Mouse (Mus musculus): ENCODE data around the gene Calcoco1. TPM values are rescaled to one million over a fixed set of nuclear protein-coding genes. Genes with fewer than 3 reads are reported as not detected.

The Calcoco1 gene
- total RNA-seq, 1 experiment, result 25.0 TPM

GRCm38 (mm10) chr15:102746488-102747285 is 24.7 kb upstream of the Calcoco1 start:
- H3K27ac ChIP-seq (ENCODE audit: insufficient read depth, low read depth, low read length, poor library complexity, severe bottlenecking), result no peak overlapping the region
- no peak for DNase-seq (ENCODE audit: low read depth, low spot score)
- TF ChIP-seq MAFK (IDR thresholded peaks at IDR 0.05; ENCODE audit: insufficient read depth, low read depth, low read length) (no peak), ZC3H11A (IDR thresholded peaks at IDR 0.05; ENCODE audit: borderline replicate concordance, low read depth, low read length) (no peak), CHD2 (IDR thresholded peaks at IDR 0.05; ENCODE audit: low read depth, low read length) (no peak), HCFC1 (IDR thresholded peaks at IDR 0.05; ENCODE audit: borderline replicate concordance, insufficient read depth, low read length) (no peak), ZNF384 (IDR thresholded peaks at IDR 0.05; ENCODE audit: low read depth, low read length) (no peak)
- H3K4me3 ChIP-seq (ENCODE audit: insufficient read depth in 1 of 2, low read depth in 1 of 2, low read length in 2 of 2, poor library complexity in 1 of 2, severe bottlenecking in 1 of 2), result peak overlapping the region; percentile 58 to 62
- no peaks in the 10 kb centered on the region for H3K9me3 ChIP-seq (ENCODE audit: control insufficient read depth, insufficient read depth, low read depth, low read length)
- H3K9ac ChIP-seq (ENCODE audit: insufficient read depth, low read depth, low read length, poor library complexity, severe bottlenecking), result peak overlapping the region; percentile 60
- no peaks in the 10 kb centered on the region for H3K36me3 ChIP-seq (ENCODE audit: control insufficient read depth, insufficient read depth, low read length, poor library complexity, severe bottlenecking)
- peaks cover 0 to 3% of the 10 kb centered on the region in 2 experiments; a peak in 2 of 4 replicates for H3K4me1 ChIP-seq (ENCODE audit: control insufficient read depth in 2 of 2, insufficient read depth in 2 of 2, low read length in 2 of 2, poor library complexity in 1 of 2)
- in situ Hi-C loops (cut with MboI; ENCODE audit: low sequenced_read_pairs in 2 of 2, unreplicated experiment in 2 of 2), result no loop called here

GRCm38 (mm10) chr15:102746126-102746487 is 24.1 kb upstream of the Calcoco1 start:
- Histone ChIP-seq H3K4me1 (ENCODE audit: control insufficient read depth in 2 of 2, insufficient read depth in 2 of 2, low read length in 2 of 2, poor library complexity in 1 of 2) (peaks cover 0 to 3% of the 10 kb centered on the region in 2 experiments; a peak in 2 of 4 replicates), H3K9ac (ENCODE audit: insufficient read depth, low read depth, low read length, poor library complexity, severe bottlenecking) (peak overlapping the region; percentile 60; the same call in 1 of the 2 replicates), H3K36me3 (ENCODE audit: control insufficient read depth, insufficient read depth, low read length, poor library complexity, severe bottlenecking) (no peaks in the 10 kb centered on the region), H3K27ac (ENCODE audit: insufficient read depth, low read depth, low read length, poor library complexity, severe bottlenecking) (no peak overlapping the region), H3K4me3 (ENCODE audit: insufficient read depth in 1 of 2, low read depth in 1 of 2, low read length in 2 of 2, poor library complexity in 1 of 2, severe bottlenecking in 1 of 2) (peak overlapping the region; percentile 58 to 62), H3K9me3 (ENCODE audit: control insufficient read depth, insufficient read depth, low read depth, low read length) (no peaks in the 10 kb centered on the region)
- DNase-seq (ENCODE audit: low read depth, low spot score), result no peak
- in situ Hi-C loops (cut with MboI; ENCODE audit: low sequenced_read_pairs in 2 of 2, unreplicated experiment in 2 of 2), result no loop called here
- TF ChIP-seq HCFC1 (IDR thresholded peaks at IDR 0.05; ENCODE audit: borderline replicate concordance, insufficient read depth, low read length) (no peak), ZC3H11A (IDR thresholded peaks at IDR 0.05; ENCODE audit: borderline replicate concordance, low read depth, low read length) (no peak), ZNF384 (IDR thresholded peaks at IDR 0.05; ENCODE audit: low read depth, low read length) (no peak), CHD2 (IDR thresholded peaks at IDR 0.05; ENCODE audit: low read depth, low read length) (no peak), MAFK (IDR thresholded peaks at IDR 0.05; ENCODE audit: insufficient read depth, low read depth, low read length) (no peak)

- H3K4me1 ChIP-seq (ENCODE audit: control insufficient read depth in 2 of 2, insufficient read depth in 2 of 2, low read length in 2 of 2, poor library complexity in 1 of 2), result peaks cover 0 to 3% of the 10 kb centered on the region in 2 experiments; a peak in 2 of 4 replicates
- no peak for TF ChIP-seq ZNF384 (IDR thresholded peaks at IDR 0.05; ENCODE audit: low read depth, low read length)
- TF ChIP-seq MAFK (IDR thresholded peaks at IDR 0.05; ENCODE audit: insufficient read depth, low read depth, low read length), result no peak
- no peak for TF ChIP-seq HCFC1 (IDR thresholded peaks at IDR 0.05; ENCODE audit: borderline replicate concordance, insufficient read depth, low read length)
- no peak for TF ChIP-seq CHD2 (IDR thresholded peaks at IDR 0.05; ENCODE audit: low read depth, low read length)
- TF ChIP-seq ZC3H11A (IDR thresholded peaks at IDR 0.05; ENCODE audit: borderline replicate concordance, low read depth, low read length), result no peak
- H3K9me3 ChIP-seq (ENCODE audit: control insufficient read depth, insufficient read depth, low read depth, low read length), result no peaks in the 10 kb centered on the region
- no peak overlapping the region for H3K27ac ChIP-seq (ENCODE audit: insufficient read depth, low read depth, low read length, poor library complexity, severe bottlenecking)
- H3K4me3 ChIP-seq (ENCODE audit: insufficient read depth in 1 of 2, low read depth in 1 of 2, low read length in 2 of 2, poor library complexity in 1 of 2, severe bottlenecking in 1 of 2), result no peak overlapping the region
- H3K9ac ChIP-seq (ENCODE audit: insufficient read depth, low read depth, low read length, poor library complexity, severe bottlenecking), result no peak overlapping the region
- no peak for DNase-seq (ENCODE audit: low read depth, low spot score)
- in situ Hi-C loops (cut with MboI; ENCODE audit: low sequenced_read_pairs in 2 of 2, unreplicated experiment in 2 of 2), result no loop called here
- no peaks in the 10 kb centered on the region for H3K36me3 ChIP-seq (ENCODE audit: control insufficient read depth, insufficient read depth, low read length, poor library complexity, severe bottlenecking)
Observed at GRCm38 (mm10) chr15:102745387-102745786, 23.4 kb upstream of the Calcoco1 start.

GRCm38 (mm10) chr15:102744831-102745230 is 22.9 kb upstream of the Calcoco1 start:
- H3K4me3 ChIP-seq (ENCODE audit: insufficient read depth in 1 of 2, low read depth in 1 of 2, low read length in 2 of 2, poor library complexity in 1 of 2, severe bottlenecking in 1 of 2), result no peak overlapping the region
- no peak for DNase-seq (ENCODE audit: low read depth, low spot score)
- no peak for TF ChIP-seq ZNF384 (IDR thresholded peaks at IDR 0.05; ENCODE audit: low read depth, low read length)
- peaks cover 0 to 3% of the 10 kb centered on the region in 2 experiments; a peak in 2 of 4 replicates for H3K4me1 ChIP-seq (ENCODE audit: control insufficient read depth in 2 of 2, insufficient read depth in 2 of 2, low read length in 2 of 2, poor library complexity in 1 of 2)
- H3K9me3 ChIP-seq (ENCODE audit: control insufficient read depth, insufficient read depth, low read depth, low read length), result no peaks in the 10 kb centered on the region
- in situ Hi-C loops (cut with MboI; ENCODE audit: low sequenced_read_pairs in 2 of 2, unreplicated experiment in 2 of 2), result loop anchor here in 1 of 2 experiments (5.0 kb wide), 1 partner anchor 48 kb away; no protein-coding TSS in a partner anchor
- H3K27ac ChIP-seq (ENCODE audit: insufficient read depth, low read depth, low read length, poor library complexity, severe bottlenecking), result no peak overlapping the region
- H3K9ac ChIP-seq (ENCODE audit: insufficient read depth, low read depth, low read length, poor library complexity, severe bottlenecking), result no peak overlapping the region
- H3K36me3 ChIP-seq (ENCODE audit: control insufficient read depth, insufficient read depth, low read length, poor library complexity, severe bottlenecking), result no peaks in the 10 kb centered on the region
